Mouse (Mus musculus): ENCODE data around the gene Otop2. TPM values are rescaled to one million over a fixed set of nuclear protein-coding genes. Genes with fewer than 3 reads are reported as not detected.

Gene Otop2
- polyA plus RNA-seq, 1 experiment from 2014 or later = not detected

- H3K9me3 ChIP-seq (replicated peaks; ENCODE audit: control insufficient read depth, low read length) = no peaks in the 10 kb centered on the region
- no peak overlapping the region for H3K27ac ChIP-seq (ENCODE audit: low read depth, low read length)
- WGBS (ENCODE audit: insufficient replicate concordance) = 84% methylated on average over 8 of the region's 8 CpGs
- H3K4me3 ChIP-seq (ENCODE audit: low read depth, low read length) = no peak overlapping the region
- no peak overlapping the region for H3K4me2 ChIP-seq
- 0 out of 2 replicates have a peak overlapping the region, but pooled peaks have one; percentile 23 for H3K9ac ChIP-seq (ENCODE audit: low read depth, low read length)
- peaks cover 3% of the 10 kb centered on the region for H3K4me1 ChIP-seq (ENCODE audit: control insufficient read depth, insufficient read depth, low read length)
- no peaks in the 10 kb centered on the region for H3K27me3 ChIP-seq (ENCODE audit: control insufficient read depth, insufficient read depth, low read length)
- peak; percentile 24 for ATAC-seq (replicated peaks; ENCODE audit: insufficient number of reproducible peaks, low FRiP score, low TSS enrichment)
- H3K36me3 ChIP-seq (ENCODE audit: control insufficient read depth, insufficient read depth, low read length) = no peaks in the 10 kb centered on the region
Observed at GRCm38 (mm10) chr11:115282723-115283485, 24.1 kb upstream of the Otop2 start.

- 73% methylated on average over 9 of the region's 9 CpGs for WGBS (ENCODE audit: insufficient replicate concordance)
- Histone ChIP-seq H3K27ac (ENCODE audit: low read depth, low read length) (no peak overlapping the region), H3K27me3 (ENCODE audit: control insufficient read depth, insufficient read depth, low read length) (no peaks in the 10 kb centered on the region), H3K36me3 (ENCODE audit: control insufficient read depth, insufficient read depth, low read length) (no peaks in the 10 kb centered on the region), H3K4me3 (ENCODE audit: low read depth, low read length) (no peak overlapping the region), H3K9me3 (replicated peaks; ENCODE audit: control insufficient read depth, low read length) (no peaks in the 10 kb centered on the region), H3K9ac (ENCODE audit: low read depth, low read length) (0 out of 2 replicates have a peak overlapping the region, but pooled peaks have one; percentile 23), H3K4me2 (no peak overlapping the region), H3K4me1 (ENCODE audit: control insufficient read depth, insufficient read depth, low read length) (no peaks in the 10 kb centered on the region)
- ATAC-seq (replicated peaks; ENCODE audit: insufficient number of reproducible peaks, low FRiP score, low TSS enrichment) = no peak
Observed at GRCm38 (mm10) chr11:115283486-115283765, 23.5 kb upstream of the Otop2 start.

GRCm38 (mm10) chr11:115283891-115284620 is 22.9 kb upstream of the Otop2 start:
- Histone ChIP-seq H3K4me1 (ENCODE audit: control insufficient read depth, insufficient read depth, low read length) (no peaks in the 10 kb centered on the region), H3K36me3 (ENCODE audit: control insufficient read depth, insufficient read depth, low read length) (no peaks in the 10 kb centered on the region), H3K27ac (ENCODE audit: low read depth, low read length) (no peak overlapping the region), H3K4me3 (ENCODE audit: low read depth, low read length) (no peak overlapping the region), H3K27me3 (ENCODE audit: control insufficient read depth, insufficient read depth, low read length) (no peaks in the 10 kb centered on the region), H3K9ac (ENCODE audit: low read depth, low read length) (no peak overlapping the region), H3K4me2 (no peak overlapping the region), H3K9me3 (replicated peaks; ENCODE audit: control insufficient read depth, low read length) (no peaks in the 10 kb centered on the region)
- no peak for ATAC-seq (replicated peaks; ENCODE audit: insufficient number of reproducible peaks, low FRiP score, low TSS enrichment)
- WGBS (ENCODE audit: insufficient replicate concordance) = 88% methylated on average over 12 of the region's 12 CpGs

- Histone ChIP-seq H3K27ac (ENCODE audit: low read depth, low read length) (no peak overlapping the region), H3K9ac (ENCODE audit: low read depth, low read length) (no peak overlapping the region), H3K36me3 (ENCODE audit: control insufficient read depth, insufficient read depth, low read length) (no peaks in the 10 kb centered on the region), H3K4me3 (ENCODE audit: low read depth, low read length) (no peak overlapping the region), H3K4me1 (ENCODE audit: control insufficient read depth, insufficient read depth, low read length) (no peaks in the 10 kb centered on the region; the same call in 1 of the 2 replicates), H3K27me3 (ENCODE audit: control insufficient read depth, insufficient read depth, low read length) (no peaks in the 10 kb centered on the region), H3K9me3 (replicated peaks; ENCODE audit: control insufficient read depth, low read length) (no peaks in the 10 kb centered on the region), H3K4me2 (no peak overlapping the region)
- 55% methylated on average over 4 of the region's 4 CpGs for WGBS (ENCODE audit: insufficient replicate concordance)
- no peak for ATAC-seq (replicated peaks; ENCODE audit: insufficient number of reproducible peaks, low FRiP score, low TSS enrichment)
Observed at GRCm38 (mm10) chr11:115285282-115285681, 21.7 kb upstream of the Otop2 start.

GRCm38 (mm10) chr11:115286201-115286993 is 20.6 kb upstream of the Otop2 start:
- no peak overlapping the region for H3K9ac ChIP-seq (ENCODE audit: low read depth, low read length)
- no peak for ATAC-seq (replicated peaks; ENCODE audit: insufficient number of reproducible peaks, low FRiP score, low TSS enrichment)
- no peaks in the 10 kb centered on the region for H3K36me3 ChIP-seq (ENCODE audit: control insufficient read depth, insufficient read depth, low read length)
- WGBS (ENCODE audit: insufficient replicate concordance) = 70% methylated on average over 19 of the region's 19 CpGs
- no peak overlapping the region for H3K4me3 ChIP-seq (ENCODE audit: low read depth, low read length)
- no peaks in the 10 kb centered on the region for H3K27me3 ChIP-seq (ENCODE audit: control insufficient read depth, insufficient read depth, low read length)
- no peak overlapping the region for H3K4me2 ChIP-seq
- no peaks in the 10 kb centered on the region; the same call in 1 of the 2 replicates for H3K4me1 ChIP-seq (ENCODE audit: control insufficient read depth, insufficient read depth, low read length)
- H3K9me3 ChIP-seq (replicated peaks; ENCODE audit: control insufficient read depth, low read length) = no peaks in the 10 kb centered on the region
- H3K27ac ChIP-seq (ENCODE audit: low read depth, low read length) = no peak overlapping the region

GRCm38 (mm10) chr11:115287386-115287785 is 19.6 kb upstream of the Otop2 start:
- Histone ChIP-seq H3K9me3 (replicated peaks; ENCODE audit: control insufficient read depth, low read length) (no peaks in the 10 kb centered on the region), H3K36me3 (ENCODE audit: control insufficient read depth, insufficient read depth, low read length) (no peaks in the 10 kb centered on the region), H3K27ac (ENCODE audit: low read depth, low read length) (no peak overlapping the region), H3K9ac (ENCODE audit: low read depth, low read length) (no peak overlapping the region), H3K4me3 (ENCODE audit: low read depth, low read length) (no peak overlapping the region), H3K4me1 (ENCODE audit: control insufficient read depth, insufficient read depth, low read length) (no peaks in the 10 kb centered on the region; the same call in 1 of the 2 replicates), H3K4me2 (no peak overlapping the region), H3K27me3 (ENCODE audit: control insufficient read depth, insufficient read depth, low read length) (no peaks in the 10 kb centered on the region)
- 74% methylated on average over 5 of the region's 5 CpGs for WGBS (ENCODE audit: insufficient replicate concordance)
- no peak for ATAC-seq (replicated peaks; ENCODE audit: insufficient number of reproducible peaks, low FRiP score, low TSS enrichment)

GRCm38 (mm10) chr11:115288305-115288704 is 18.7 kb upstream of the Otop2 start:
- H3K27ac ChIP-seq (ENCODE audit: low read depth, low read length) = no peak overlapping the region
- H3K4me1 ChIP-seq (ENCODE audit: control insufficient read depth, insufficient read depth, low read length) = no peaks in the 10 kb centered on the region; the same call in 1 of the 2 replicates
- no peak for ATAC-seq (replicated peaks; ENCODE audit: insufficient number of reproducible peaks, low FRiP score, low TSS enrichment)
- no peaks in the 10 kb centered on the region for H3K9me3 ChIP-seq (replicated peaks; ENCODE audit: control insufficient read depth, low read length)
- no peak overlapping the region for H3K4me2 ChIP-seq
- no peaks in the 10 kb centered on the region for H3K27me3 ChIP-seq (ENCODE audit: control insufficient read depth, insufficient read depth, low read length)
- 82% methylated on average over 2 of the region's 2 CpGs for WGBS (ENCODE audit: insufficient replicate concordance)
- no peak overlapping the region for H3K9ac ChIP-seq (ENCODE audit: low read depth, low read length)
- H3K36me3 ChIP-seq (ENCODE audit: control insufficient read depth, insufficient read depth, low read length) = no peaks in the 10 kb centered on the region
- no peak overlapping the region for H3K4me3 ChIP-seq (ENCODE audit: low read depth, low read length)

- no peaks in the 10 kb centered on the region; the same call in 1 of the 2 replicates for H3K4me1 ChIP-seq (ENCODE audit: control insufficient read depth, insufficient read depth, low read length)
- 63% methylated on average over 8 of the region's 8 CpGs for whole genome bisulfite sequencing (ENCODE audit: insufficient replicate concordance)
- ATAC-seq (replicated peaks; ENCODE audit: insufficient number of reproducible peaks, low FRiP score, low TSS enrichment) = no peak
- no peak overlapping the region for H3K4me2 ChIP-seq
- no peaks in the 10 kb centered on the region for H3K36me3 ChIP-seq (ENCODE audit: control insufficient read depth, insufficient read depth, low read length)
- H3K9ac ChIP-seq (ENCODE audit: low read depth, low read length) = no peak overlapping the region
- H3K27ac ChIP-seq (ENCODE audit: low read depth, low read length) = no peak overlapping the region
- H3K27me3 ChIP-seq (ENCODE audit: control insufficient read depth, insufficient read depth, low read length) = no peaks in the 10 kb centered on the region
- H3K4me3 ChIP-seq (ENCODE audit: low read depth, low read length) = no peak overlapping the region
- H3K9me3 ChIP-seq (replicated peaks; ENCODE audit: control insufficient read depth, low read length) = no peaks in the 10 kb centered on the region
Observed at GRCm38 (mm10) chr11:115289885-115290284, 17.1 kb upstream of the Otop2 start.

All from heart, embryonic 11.5 days (tissue).